Mouse (Mus musculus) intestine, embryonic 15.5 days (tissue): ENCODE data around the gene Thap3. TPM values are rescaled to one million over a fixed set of nuclear protein-coding genes. Genes with fewer than 3 reads are reported as not detected.

ENCODE experiments used
- ATAC-seq: fragments of 200-750 bp; cut with Nextera tagmentation; 2 replicates; pipeline ENCODE4 v1.8.0; 2017; ENCODE audit warnings: moderate TSS enrichment, moderate library complexity
- H3K27ac ChIP-seq: fragments of 300-500 bp; sonication (generic); 2 replicates; pipeline ENCODE4 v1.5.1; 2015; ENCODE audit warnings: mild to moderate bottlenecking, inconsistent platforms
- H3K27me3 ChIP-seq: fragments of 300-500 bp; sonication (generic); replicated peaks from 2 replicates; pipeline ENCODE4 v1.6.1; 2015; ENCODE audit warnings: inconsistent platforms
- H3K36me3 ChIP-seq: fragments of 300-500 bp; sonication (generic); 2 replicates; pipeline ENCODE4 v1.6.1; 2015; ENCODE audit warnings: inconsistent platforms
- H3K4me1 ChIP-seq: fragments of 300-500 bp; sonication (generic); replicated peaks from 2 replicates; pipeline ENCODE4 v1.6.1; 2015; ENCODE audit warnings: inconsistent platforms
- H3K4me2 ChIP-seq: fragments of 300-500 bp; sonication (generic); replicated peaks from 2 replicates; pipeline ENCODE4 v1.6.1; 2015; ENCODE audit warnings: mild to moderate bottlenecking, inconsistent platforms
- H3K4me3 ChIP-seq: fragments of 300-500 bp; sonication (generic); replicated peaks from 2 replicates; pipeline ENCODE4 v1.5.1; 2015; ENCODE audit warnings: inconsistent platforms
- H3K9ac ChIP-seq: fragments of 300-500 bp; sonication (generic); 2 replicates; pipeline ENCODE4 v1.6.1; 2015; ENCODE audit warnings: inconsistent platforms
- H3K9me3 ChIP-seq: fragments of 300-500 bp; sonication (generic); 2 replicates; pipeline ENCODE4 v1.6.1; 2016; ENCODE audit warnings: inconsistent platforms
- WGBS: fragments of 180-500 bp; shearing (Covaris S2); methylation state at CpG from one replicate; pipeline ENCODE4 v1.1.7; 2015; 5-methylcytosine and 5-hydroxymethylcytosine counted together
- polyA plus RNA-seq: library from polyadenylated mRNA; unstranded; fragments of >200 nt; fragmentation: Nextera tagmentation; extraction: Ambion mirVana; gene quantifications from 2 replicates; pipeline ENCODE4 v1.2.1, GENCODE M21; 2015

Thap3 gene
- polyA plus RNA-seq, 1 experiment from 2014 or later: 31.2 TPM

GRCm38 (mm10) chr4:151994228-151995171, 5.7 kb upstream of the Thap3 start:
- WGBS: 2% methylated on average over 61 of the region's 61 CpGs

GRCm38 (mm10) chr4:151993035-151993434, 4.2 kb upstream of the Thap3 start:
- H3K4me1 ChIP-seq: peaks cover 27% of the 10 kb centered on the region

More at GRCm38 (mm10) chr4:151994228-151995171, 5.7 kb upstream of the Thap3 start:
- peaks cover 11% of the 10 kb centered on the region for H3K36me3 ChIP-seq
- H3K9me3 ChIP-seq: no peaks in the 10 kb centered on the region
- peak overlapping the region; percentile 93 for H3K9ac ChIP-seq
- no peaks in the 10 kb centered on the region for H3K27me3 ChIP-seq
- 0 out of 2 replicates have a peak, but pooled peaks have one; percentile 3 for ATAC-seq
- H3K4me1 ChIP-seq: peaks cover 23% of the 10 kb centered on the region
- peak overlapping the region; percentile 82 for H3K27ac ChIP-seq
- H3K4me3 ChIP-seq: peak overlapping the region; percentile 86
- H3K4me2 ChIP-seq: peak overlapping the region; percentile 88

GRCm38 (mm10) chr4:151992091-151992490, 3.3 kb upstream of the Thap3 start:
- H3K4me1 ChIP-seq: peaks cover 26% of the 10 kb centered on the region
- H3K9me3 ChIP-seq: no peaks in the 10 kb centered on the region
- H3K27ac ChIP-seq: no peak overlapping the region
- no peaks in the 10 kb centered on the region for H3K27me3 ChIP-seq
- H3K9ac ChIP-seq: no peak overlapping the region
- WGBS: 90% methylated on average over 9 of the region's 9 CpGs
- no peak overlapping the region for H3K4me2 ChIP-seq
- H3K4me3 ChIP-seq: no peak overlapping the region
- no peak for ATAC-seq
- peaks cover 11% of the 10 kb centered on the region for H3K36me3 ChIP-seq

More at GRCm38 (mm10) chr4:151993035-151993434, 4.2 kb upstream of the Thap3 start:
- Histone ChIP-seq H3K9ac (no peak overlapping the region), H3K36me3 (peaks cover 11% of the 10 kb centered on the region), H3K9me3 (no peaks in the 10 kb centered on the region), H3K27me3 (no peaks in the 10 kb centered on the region), H3K4me3 (no peak overlapping the region), H3K27ac (no peak overlapping the region), H3K4me2 (no peak overlapping the region)
- 77% methylated on average over 6 of the region's 6 CpGs for WGBS
- no peak for ATAC-seq

- H3K9me3 ChIP-seq: no peaks in the 10 kb centered on the region
- 0 out of 2 replicates have a peak, but pooled peaks have one; percentile 1 for ATAC-seq
- H3K9ac ChIP-seq: peak overlapping the region; percentile 83; the same call in 1 of the 2 replicates
- H3K27me3 ChIP-seq: no peaks in the 10 kb centered on the region
- peaks cover 26% of the 10 kb centered on the region for H3K4me1 ChIP-seq
- peaks cover 11% of the 10 kb centered on the region for H3K36me3 ChIP-seq
- 32% methylated on average over 6 of the region's 6 CpGs for WGBS
- H3K27ac ChIP-seq: peak overlapping the region; percentile 87; the same call in 1 of the 2 replicates
- peak overlapping the region; percentile 90 for H3K4me3 ChIP-seq
- peak overlapping the region; percentile 86 for H3K4me2 ChIP-seq
Measured at GRCm38 (mm10) chr4:151989110-151989488, 302 bp upstream of the Thap3 start.

- peak overlapping the region; percentile 90 for H3K4me3 ChIP-seq
- H3K27ac ChIP-seq: peak overlapping the region; percentile 87; the same call in 1 of the 2 replicates
- no peaks in the 10 kb centered on the region for H3K27me3 ChIP-seq
- no peaks in the 10 kb centered on the region for H3K9me3 ChIP-seq
- H3K4me2 ChIP-seq: peak overlapping the region; percentile 86
- ATAC-seq: no peak
- peak overlapping the region; percentile 83 for H3K9ac ChIP-seq
- peaks cover 18% of the 10 kb centered on the region for H3K36me3 ChIP-seq
- peaks cover 18% of the 10 kb centered on the region for H3K4me1 ChIP-seq
- WGBS: 27% methylated on average over 10 of the region's 10 CpGs
Measured at GRCm38 (mm10) chr4:151988014-151988341, 819 bp downstream of the Thap3 start.

- H3K27ac ChIP-seq: no peak overlapping the region
Measured at GRCm38 (mm10) chr4:151986650-151987049, 2.1 kb downstream of the Thap3 start.

GRCm38 (mm10) chr4:151985886-151986285, 2.9 kb downstream of the Thap3 start:
- Histone ChIP-seq H3K4me3 (no peak overlapping the region), H3K4me2 (no peak overlapping the region), H3K9me3 (no peaks in the 10 kb centered on the region), H3K9ac (no peak overlapping the region), H3K27ac (0 out of 2 replicates have a peak overlapping the region, but pooled peaks have one; percentile 24), H3K27me3 (no peaks in the 10 kb centered on the region), H3K36me3 (peaks cover 16% of the 10 kb centered on the region), H3K4me1 (peaks cover 19% of the 10 kb centered on the region)
- ATAC-seq: peak; percentile 38; the same call in 1 of the 2 replicates
- WGBS: 23% methylated on average over 10 of the region's 10 CpGs

More at GRCm38 (mm10) chr4:151986650-151987049, 2.1 kb downstream of the Thap3 start:
- H3K9me3 ChIP-seq: no peaks in the 10 kb centered on the region
- 61% methylated on average over 8 of the region's 8 CpGs for WGBS
- no peaks in the 10 kb centered on the region for H3K27me3 ChIP-seq
- H3K36me3 ChIP-seq: peaks cover 17% of the 10 kb centered on the region
- H3K4me3 ChIP-seq: no peak overlapping the region
- ATAC-seq: no peak
- peaks cover 19% of the 10 kb centered on the region for H3K4me1 ChIP-seq
- H3K4me2 ChIP-seq: no peak overlapping the region
- H3K9ac ChIP-seq: no peak overlapping the region

GRCm38 (mm10) chr4:151983560-151983959, 5.2 kb downstream of the Thap3 start:
- Histone ChIP-seq H3K4me2 (no peak overlapping the region), H3K9ac (no peak overlapping the region), H3K27me3 (no peaks in the 10 kb centered on the region), H3K36me3 (peaks cover 26% of the 10 kb centered on the region), H3K4me3 (no peak overlapping the region), H3K9me3 (no peaks in the 10 kb centered on the region), H3K27ac (no peak overlapping the region), H3K4me1 (peaks cover 15% of the 10 kb centered on the region)
- no peak for ATAC-seq
- 33% methylated on average over 8 of the region's 9 CpGs for WGBS

GRCm38 (mm10) chr4:151983043-151983442, 5.8 kb downstream of the Thap3 start:
- H3K36me3 ChIP-seq: peaks cover 30% of the 10 kb centered on the region
- no peaks in the 10 kb centered on the region for H3K9me3 ChIP-seq
- no peak overlapping the region for H3K4me3 ChIP-seq
- H3K27ac ChIP-seq: no peak overlapping the region
- H3K4me2 ChIP-seq: no peak overlapping the region
- WGBS: 62% methylated on average over 17 of the region's 17 CpGs
- H3K9ac ChIP-seq: no peak overlapping the region
- no peaks in the 10 kb centered on the region for H3K27me3 ChIP-seq
- no peak for ATAC-seq
- H3K4me1 ChIP-seq: peaks cover 14% of the 10 kb centered on the region

GRCm38 (mm10) chr4:151981363-151981762, 7.4 kb downstream of the Thap3 start:
- peaks cover 4% of the 10 kb centered on the region; the same call in 1 of the 2 replicates for H3K4me1 ChIP-seq
- peaks cover 31% of the 10 kb centered on the region for H3K36me3 ChIP-seq
- WGBS: 12% methylated on average over 5 of the region's 5 CpGs
- no peak overlapping the region for H3K9ac ChIP-seq
- no peaks in the 10 kb centered on the region for H3K9me3 ChIP-seq
- no peak overlapping the region for H3K4me2 ChIP-seq
- no peak overlapping the region for H3K27ac ChIP-seq
- no peaks in the 10 kb centered on the region for H3K27me3 ChIP-seq
- peak; percentile 69 for ATAC-seq
- H3K4me3 ChIP-seq: no peak overlapping the region

GRCm38 (mm10) chr4:151980699-151981098, 8.1 kb downstream of the Thap3 start:
- H3K27me3 ChIP-seq: no peaks in the 10 kb centered on the region
- ATAC-seq: no peak
- no peaks in the 10 kb centered on the region for H3K9me3 ChIP-seq
- no peak overlapping the region for H3K9ac ChIP-seq
- no peak overlapping the region for H3K27ac ChIP-seq
- H3K4me3 ChIP-seq: no peak overlapping the region
- 77% methylated on average over 8 of the region's 8 CpGs for WGBS
- H3K4me1 ChIP-seq: peaks cover 2% of the 10 kb centered on the region; the same call in 1 of the 2 replicates
- H3K36me3 ChIP-seq: peaks cover 31% of the 10 kb centered on the region
- H3K4me2 ChIP-seq: no peak overlapping the region

- Histone ChIP-seq H3K4me3 (no peak overlapping the region), H3K4me2 (no peak overlapping the region), H3K4me1 (no peaks in the 10 kb centered on the region), H3K9ac (no peak overlapping the region), H3K9me3 (no peaks in the 10 kb centered on the region), H3K36me3 (peaks cover 39% of the 10 kb centered on the region), H3K27ac (no peak overlapping the region), H3K27me3 (no peaks in the 10 kb centered on the region)
- 0 out of 2 replicates have a peak, but pooled peaks have one; percentile 15 for ATAC-seq
- WGBS: 41% methylated on average over 10 of the region's 10 CpGs
Measured at GRCm38 (mm10) chr4:151977748-151978147, 11.0 kb downstream of the Thap3 start.
